Mouse (Mus musculus) ES-E14 (cell line): Measurements from ENCODE around the gene Ero1l. TPM values are rescaled to one million over a fixed set of nuclear protein-coding genes. Genes with fewer than 3 reads are reported as not detected.

Experiments used
- DNase-seq: peaks from one replicate; pipeline ENCODE4 v3.0.0-alpha.2; 2013; ENCODE audit warnings: low read depth, low spot score
- H3K27ac ChIP-seq: 2 replicates; pipeline ENCODE4 v1.5.1; 2012; ENCODE audit warnings: low read depth, mild to moderate bottlenecking, low read length, moderate library complexity, mixed read lengths; ENCODE audit not compliant: poor library complexity, insufficient read depth, severe bottlenecking
- H3K36me3 ChIP-seq: 2 replicates; pipeline ENCODE4 v1.6.1; 2012; ENCODE audit warnings: mild to moderate bottlenecking, low read length, moderate library complexity, mixed read lengths; ENCODE audit not compliant: control insufficient read depth, poor library complexity, insufficient read depth, severe bottlenecking
- H3K4me1 ChIP-seq, 2 experiments: fragments of 150-350 bp in 1 of 2; sonication (generic) in 1 of 2; 2 replicates each; pipeline ENCODE4 v1.6.1; 2012; ENCODE audit warnings: low read length in 2 of 2, mild to moderate bottlenecking in 1 of 2, mixed read lengths in 1 of 2; ENCODE audit not compliant: control insufficient read depth in 2 of 2, insufficient read depth in 2 of 2, poor library complexity in 1 of 2
- H3K4me3 ChIP-seq, 2 experiments: fragments of 150-350 bp in 1 of 2; sonication (generic) in 1 of 2; 2 replicates each; pipeline ENCODE4 v1.5.1; 2012; ENCODE audit warnings: low read length in 2 of 2, low read depth in 1 of 2, mild to moderate bottlenecking in 1 of 2, mixed read lengths in 1 of 2; ENCODE audit not compliant: insufficient read depth in 1 of 2, poor library complexity in 1 of 2, severe bottlenecking in 1 of 2
- H3K9ac ChIP-seq: 2 replicates; pipeline ENCODE4 v1.6.1; 2012; ENCODE audit warnings: low read depth, mild to moderate bottlenecking, low read length, mixed read lengths; ENCODE audit not compliant: poor library complexity, insufficient read depth, severe bottlenecking
- H3K9me3 ChIP-seq: fragments of 150-350 bp; sonication (generic); 2 replicates; pipeline ENCODE4 v1.6.1; 2012; ENCODE audit warnings: low read depth, mild to moderate bottlenecking, low read length; ENCODE audit not compliant: control insufficient read depth, insufficient read depth
- CHD2 ChIP-seq: IDR thresholded peaks from 2 replicates; pipeline ENCODE4 v1.6.1; 2014; ENCODE audit warnings: mild to moderate bottlenecking, low read depth, low read length, inconsistent platforms
- HCFC1 ChIP-seq: IDR thresholded peaks from 2 replicates; pipeline ENCODE4 v1.6.1; 2012; ENCODE audit warnings: low read length, inconsistent platforms, borderline replicate concordance; ENCODE audit not compliant: insufficient read depth
- MAFK ChIP-seq: IDR thresholded peaks from 2 replicates; pipeline ENCODE4 v1.6.1; 2014; ENCODE audit warnings: mild to moderate bottlenecking, low read depth, low read length, inconsistent platforms; ENCODE audit not compliant: insufficient read depth
- ZC3H11A ChIP-seq: IDR thresholded peaks from 2 replicates; pipeline ENCODE4 v1.6.1; 2012; ENCODE audit warnings: low read depth, mild to moderate bottlenecking, inconsistent platforms, low read length, borderline replicate concordance
- ZNF384 ChIP-seq: IDR thresholded peaks from 2 replicates; pipeline ENCODE4 v1.6.1; 2012; ENCODE audit warnings: low read depth, low read length, inconsistent platforms
- in situ Hi-C, 2 experiments: fragments of 600-800 bp; cut with MboI; formaldehyde crosslinking; loops; one replicate each; pipeline ENCODE4 v1.15.1; 2025; ENCODE audit warnings: low sequenced_read_pairs in 2 of 2, inconsistent platforms in 1 of 2; ENCODE audit not compliant: unreplicated experiment in 2 of 2
- total RNA-seq: library from RNA; depleted of rRNA; stranded (reverse); fragments of 300-350 nt; gene quantifications from 2 replicates; pipeline ENCODE4 v1.2.3, GENCODE M21; 2012; rRNA removed

The Ero1l gene
- total RNA-seq, result 34.5 and 80.8 TPM in 2 replicates

- in situ Hi-C loops, result no loop called here
- Histone ChIP-seq H3K27ac (peak within 1 kb of the TSS; percentile 61; the same call in 1 of the 2 replicates), H3K9me3 (no peaks in the 10 kb centered on the region), H3K4me3 (peak within 1 kb of the TSS; percentile 91 to 94), H3K4me1 (peaks cover 2 to 7% of the 10 kb centered on the region in 2 experiments; a peak in 2 of 4 replicates), H3K9ac (peak within 1 kb of the TSS; percentile 87), H3K36me3 (no peaks in the 10 kb centered on the region)
- TF ChIP-seq MAFK (no peak), CHD2 (no peak), ZNF384 (no peak)
- DNase-seq, result peak; percentile 52
These were observed at the start of gene Ero1l for GRCm38 (mm10) chr14:45318426-45319236. Ero1l (minus strand) TSS chr14:45318771.

DNA sequence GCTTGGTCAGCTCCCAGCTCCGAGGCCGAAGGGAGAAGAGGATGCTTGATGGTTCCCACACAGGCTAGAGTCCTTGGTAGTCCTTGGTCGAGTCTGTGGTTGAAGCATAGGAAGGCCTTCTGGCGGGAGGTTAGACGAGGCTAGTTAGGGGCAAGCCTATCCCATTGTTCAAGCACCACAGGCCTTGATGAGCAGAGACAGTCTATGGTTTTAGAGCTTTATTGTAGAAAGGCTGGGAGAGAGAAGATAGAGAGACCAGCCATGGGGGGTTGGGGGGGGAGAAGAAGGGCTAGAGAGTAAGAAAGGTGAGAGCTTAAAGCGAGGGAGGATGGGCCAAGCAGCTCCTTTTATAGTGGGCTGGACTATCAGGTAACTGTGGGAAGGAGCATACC is 46.6 kb upstream of the Ero1l start:
- TF ChIP-seq ZC3H11A, result no peak
- no peaks in the 10 kb centered on the region for H3K9me3 ChIP-seq
- H3K9ac ChIP-seq, result peak overlapping the region; percentile 36; the same call in 1 of the 2 replicates
- no peak for DNase-seq
- peak overlapping the region; percentile 6 to 16; a peak in 3 of 4 replicates for H3K4me3 ChIP-seq
- H3K27ac ChIP-seq, result no peak overlapping the region; the same call in 1 of the 2 replicates
- H3K4me1 ChIP-seq, result peaks cover 0 to 9% of the 10 kb centered on the region in 2 experiments; a peak in 2 of 4 replicates
- in situ Hi-C loops, result no loop called here
- peaks cover 2% of the 10 kb centered on the region; the same call in 1 of the 2 replicates for H3K36me3 ChIP-seq

GRCm38 (mm10) chr14:45364211-45365195 is 45.9 kb upstream of the Ero1l start:
- Histone ChIP-seq H3K9ac (peak overlapping the region; percentile 36; the same call in 1 of the 2 replicates), H3K9me3 (no peaks in the 10 kb centered on the region), H3K4me1 (peaks cover 0 to 9% of the 10 kb centered on the region in 2 experiments; a peak in 2 of 4 replicates), H3K27ac (no peak overlapping the region; the same call in 1 of the 2 replicates), H3K36me3 (no peaks in the 10 kb centered on the region; the same call in 1 of the 2 replicates), H3K4me3 (peak overlapping the region; percentile 6 to 16; a peak in 3 of 4 replicates)
- in situ Hi-C loops, result no loop called here
- DNase-seq, result no peak
- TF ChIP-seq HCFC1 (no peak), CHD2 (no peak), ZC3H11A (no peak), ZNF384 (no peak), MAFK (no peak)

GRCm38 (mm10) chr14:45350931-45351859 is 32.6 kb upstream of the Ero1l start, which contains the start of gene Styx:
Styx (plus strand) TSS chr14:45351093.
- TF ChIP-seq ZC3H11A (no peak), HCFC1 (0 out of 2 replicates have a peak, but pooled peaks have one; percentile 28)
- Histone ChIP-seq H3K27ac (no peak within 1 kb of the TSS), H3K4me3 (peak within 1 kb of the TSS; percentile 74 to 97), H3K9ac (peak within 1 kb of the TSS; percentile 85), H3K36me3 (peaks cover 5% of the 10 kb centered on the region), H3K4me1 (no peaks in the 10 kb centered on the region), H3K9me3 (no peaks in the 10 kb centered on the region)
- in situ Hi-C loops, result no loop called here
- peak; percentile 92 for DNase-seq
